Mouse (Mus musculus) myocyte (in vitro differentiated cells): ENCODE results near the gene Uty. TPM values are rescaled to one million over a fixed set of nuclear protein-coding genes. Genes with fewer than 3 reads are reported as not detected.

Source experiments
- H3K27me3 ChIP-seq: one replicate; pipeline ENCODE4 v1.6.1; 2011; ENCODE audit not compliant: control insufficient read depth, insufficient read depth, insufficient read length
- H3K36me3 ChIP-seq: one replicate; pipeline ENCODE4 v1.6.1; 2011; ENCODE audit not compliant: control insufficient read depth, insufficient read depth
- H3K4me2 ChIP-seq: one replicate; pipeline ENCODE4 v1.6.1; 2011; ENCODE audit warnings: low read depth, control low read depth
- H3K4me3 ChIP-seq: one replicate; pipeline ENCODE4 v1.5.1; 2011; ENCODE audit warnings: mild to moderate bottlenecking, control low read depth, moderate library complexity
- H3K79me2 ChIP-seq: one replicate; pipeline ENCODE4 v1.6.1; 2011; ENCODE audit not compliant: control insufficient read depth, insufficient read depth
- H3ac ChIP-seq: one replicate; pipeline ENCODE4 v1.6.1; 2011; ENCODE audit not compliant: control insufficient read depth, insufficient read length
- E2F4 ChIP-seq: IDR thresholded peaks from one replicate; pipeline ENCODE4 v1.6.1; 2011; ENCODE audit warnings: mild to moderate bottlenecking, control low read depth, moderate library complexity; ENCODE audit not compliant: insufficient read depth
- MYOD1 ChIP-seq, 3 experiments: IDR thresholded peaks; one replicate each; pipeline ENCODE4 v1.6.1; 2011; ENCODE audit warnings: control low read depth in 2 of 3, low read depth in 2 of 3, mild to moderate bottlenecking in 2 of 3, moderate library complexity in 1 of 3; ENCODE audit not compliant: insufficient read length in 2 of 3, control insufficient read depth in 1 of 3
- POLR2A ChIP-seq: IDR thresholded peaks from one replicate; pipeline ENCODE4 v1.6.1; 2011; ENCODE audit warnings: low read depth, mild to moderate bottlenecking, control low read depth, moderate library complexity; ENCODE audit not compliant: insufficient read length
- SRF ChIP-seq: IDR thresholded peaks from one replicate; pipeline ENCODE4 v1.6.1; 2011; ENCODE audit warnings: low read depth; ENCODE audit not compliant: control insufficient read depth, insufficient read length
- TCF3 ChIP-seq: IDR thresholded peaks from one replicate; pipeline ENCODE4 v1.6.1; 2011; ENCODE audit warnings: low read depth, control low read depth; ENCODE audit not compliant: insufficient read length
- USF1 ChIP-seq: IDR thresholded peaks from one replicate; pipeline ENCODE4 v1.6.1; 2011; ENCODE audit warnings: low read depth, mild to moderate bottlenecking, control low read depth, moderate library complexity
- polyA plus RNA-seq: library from polyadenylated mRNA; unstranded; fragments of >200 nt; fragmentation: generic; extraction: Trizol; gene quantifications from one replicate; pipeline ENCODE4 v1.2.1, GENCODE M21; 2012; ENCODE audit warnings: missing spikeins

Gene Uty
- polyA plus RNA-seq, 1 experiment, result not detected

GRCm38 (mm10) chrY:1114016-1114415 is 131.5 kb downstream of the Uty start:
- Histone ChIP-seq H3K27me3 (no peaks in the 10 kb centered on the region), H3ac (no peak overlapping the region), H3K36me3 (no peaks in the 10 kb centered on the region), H3K79me2 (no peaks in the 10 kb centered on the region), H3K4me3 (no peak overlapping the region), H3K4me2 (no peak overlapping the region)
- TF ChIP-seq USF1, result no peak
- no peak for TF ChIP-seq E2F4
- no peak for TF ChIP-seq SRF
- no peak for TF ChIP-seq MYOD1 (IDR thresholded peaks at IDR 0.05; ENCODE audit: control insufficient read depth in 1 of 3, insufficient read length in 2 of 3, low read depth in 2 of 3)
- TF ChIP-seq TCF3, result no peak
- TF ChIP-seq POLR2A, result no peak

Other genes starting within 250 kb of the Uty start
- gene Eif2s3y, start 235.2 kb downstream of the Uty start, polyA plus RNA-seq, result not detected
- gene Ddx3y, start 40.9 kb upstream of the Uty start, polyA plus RNA-seq, result not detected
- not detected for gene Usp9y, start 214.0 kb upstream of the Uty start, polyA plus RNA-seq